In the genomic region with DNA sequence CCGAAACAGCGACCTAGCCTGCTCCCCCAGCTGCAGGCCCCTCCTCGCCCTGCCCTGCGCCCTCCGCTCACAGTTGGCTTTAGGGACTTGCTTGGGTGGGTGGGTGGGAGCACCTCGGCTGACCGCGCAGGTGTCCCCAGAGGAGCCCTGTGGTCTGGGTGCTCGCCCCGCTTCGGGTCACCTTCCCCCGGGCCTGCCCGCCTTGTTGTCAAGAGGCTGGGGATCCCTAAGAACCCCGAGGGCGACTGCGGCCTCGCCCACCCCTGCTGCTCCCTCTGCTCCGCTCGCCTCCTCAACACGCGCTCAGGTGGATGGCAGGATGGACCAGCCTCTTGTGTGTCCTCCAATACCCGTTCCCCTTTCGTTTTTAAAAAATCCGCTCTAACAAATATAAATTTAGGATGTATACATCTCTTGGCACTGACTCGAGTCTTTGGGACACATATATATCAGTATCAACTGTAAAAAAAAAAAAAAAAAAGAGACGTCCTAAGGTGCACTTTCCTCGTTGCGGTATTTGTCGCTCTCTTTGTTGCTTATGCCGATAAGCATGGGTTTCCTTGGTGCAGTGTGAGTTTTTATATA, we compare ENCODE assay signal across 8 mouse cellular contexts. TPM values are rescaled to one million over a fixed set of nuclear protein-coding genes. Genes with fewer than 3 reads are reported as not detected.
DNase-seq lines count a peak whose midpoint lies in the region; ATAC-seq and TF ChIP-seq lines count a peak whose summit lies in the region.
"Had no signal": no experiment of that assay in that cellular context is flagged by ENCODE, and none has a peak within 500 bp of the region (broad histone marks: within the 10 kb centered on the region; RNA-seq: fewer than 3 reads in every experiment).

No protein-coding gene starts in this region.

- H3K36me3 ChIP-seq in megakaryocyte, embryonic 14.5 days (replicated peaks; ENCODE audit: low read length) = no peaks in the 10 kb centered on the region
- H3K36me3 ChIP-seq in forebrain, embryonic 14.5 days (ENCODE audit: control insufficient read depth, insufficient read depth, low read length) = peaks cover 8% of the 10 kb centered on the region; the same call in 1 of the 2 replicates
- no peaks in the 10 kb centered on the region for H3K36me3 ChIP-seq in limb, embryonic 15.5 days
- no peaks in the 10 kb centered on the region for H3K36me3 ChIP-seq in stomach, postnatal 0 days (ENCODE audit: control insufficient read depth, insufficient read depth, low read length)

- H3K9me3 ChIP-seq in megakaryocyte, embryonic 14.5 days = 0 out of 2 replicates have a peak, but pooled peaks cover 5% of the 10 kb centered on the region
- no peaks in the 10 kb centered on the region for H3K9me3 ChIP-seq in forebrain, embryonic 14.5 days (replicated peaks; ENCODE audit: control insufficient read depth, low read length)
- no peaks in the 10 kb centered on the region for H3K9me3 ChIP-seq in limb, embryonic 15.5 days
- no peaks in the 10 kb centered on the region for H3K9me3 ChIP-seq in stomach, postnatal 0 days (ENCODE audit: control insufficient read depth, low read length)

- H3K4me1 ChIP-seq in megakaryocyte, embryonic 14.5 days = peaks cover 66% of the 10 kb centered on the region
- H3K4me1 ChIP-seq in forebrain, embryonic 14.5 days (ENCODE audit: control insufficient read depth, insufficient read depth, low read length) = 0 out of 2 replicates have a peak, but pooled peaks cover 3% of the 10 kb centered on the region
- peaks cover 47% of the 10 kb centered on the region for H3K4me1 ChIP-seq in limb, embryonic 15.5 days
- H3K4me1 ChIP-seq in stomach, postnatal 0 days (replicated peaks; ENCODE audit: control insufficient read depth, insufficient read depth) = no peaks in the 10 kb centered on the region; the same call in 1 of the 2 replicates

- H3K9ac ChIP-seq in forebrain, embryonic 14.5 days (ENCODE audit: low read length) = peak overlapping the region; percentile 90
- no peak overlapping the region for H3K9ac ChIP-seq in limb, embryonic 15.5 days
- no peak overlapping the region; the same call in 1 of the 2 replicates for H3K9ac ChIP-seq in stomach, postnatal 0 days (ENCODE audit: low read length)
- H3K9ac ChIP-seq: liver, embryonic 14.5 days had no signal

- peak overlapping the region; percentile 83 for H3K4me3 ChIP-seq in megakaryocyte, embryonic 14.5 days (replicated peaks)
- H3K4me3 ChIP-seq in forebrain, embryonic 14.5 days (ENCODE audit: low read depth, low read length) = peak overlapping the region; percentile 60
- peak overlapping the region; percentile 39 for H3K4me3 ChIP-seq in limb, embryonic 15.5 days
- H3K4me3 ChIP-seq in stomach, postnatal 0 days (ENCODE audit: low read depth, low read length) = peak overlapping the region; percentile 35

- peak; percentile 24 for DNase-seq in forebrain, embryonic 14.5 days (ENCODE audit: low spot score)
- peak; percentile 17 for DNase-seq in stomach, postnatal 0 days (ENCODE audit: low spot score)
- no peak for DNase-seq in layer of hippocampus, adult 9-11 months
- no peak for DNase-seq in Muller cell, postnatal 12 days (ENCODE audit: inconsistent ontology term)

- no peak for TF ChIP-seq EP300 in stomach, postnatal 0 days (optimal IDR thresholded peaks at IDR 0.05)

- TF ChIP-seq CTCF in stomach, postnatal 0 days (IDR thresholded peaks at IDR 0.05; ENCODE audit: low read depth) = no peak

- peak overlapping the region; percentile 81 for H3K4me2 ChIP-seq in forebrain, embryonic 14.5 days (ENCODE audit: low read length)
- peak overlapping the region; percentile 60 for H3K4me2 ChIP-seq in limb, embryonic 15.5 days
- peak overlapping the region; percentile 50; the same call in 1 of the 2 replicates for H3K4me2 ChIP-seq in stomach, postnatal 0 days (replicated peaks; ENCODE audit: low read depth)

- peak overlapping the region; percentile 83 for H3K27ac ChIP-seq in forebrain, embryonic 14.5 days (ENCODE audit: low read depth, low read length)
- H3K27ac ChIP-seq in limb, embryonic 15.5 days = no peak overlapping the region
- H3K27ac ChIP-seq in stomach, postnatal 0 days (replicated peaks) = no peak overlapping the region
- H3K27ac ChIP-seq: liver, embryonic 14.5 days had no signal

- no peak for ATAC-seq in megakaryocyte, adult 5-6 weeks (ENCODE audit: poor library complexity, severe bottlenecking)
- no peak for ATAC-seq in forebrain, embryonic 14.5 days
- no peak for ATAC-seq in limb, embryonic 15.5 days (ENCODE audit: insufficient number of reproducible peaks, low FRiP score, low TSS enrichment, low read depth)
- no peak for ATAC-seq in stomach, postnatal 0 days (ENCODE audit: low FRiP score, low TSS enrichment)

- H3K27me3 ChIP-seq in megakaryocyte, embryonic 14.5 days (replicated peaks) = peaks cover 99% of the 10 kb centered on the region
- H3K27me3 ChIP-seq in forebrain, embryonic 14.5 days (replicated peaks; ENCODE audit: control insufficient read depth, insufficient read depth, low read length) = peaks cover 61% of the 10 kb centered on the region
- peaks cover 98% of the 10 kb centered on the region for H3K27me3 ChIP-seq in limb, embryonic 15.5 days
- H3K27me3 ChIP-seq in stomach, postnatal 0 days (ENCODE audit: control insufficient read depth, insufficient read depth, low read length) = peaks cover 39% of the 10 kb centered on the region

- 2% methylated on average over 25 of the region's 30 CpGs for WGBS in forebrain, embryonic 14.5 days
- WGBS in limb, embryonic 15.5 days = 6% methylated on average over 28 of the region's 30 CpGs
- 7% methylated on average over 30 of the region's 30 CpGs for WGBS in stomach, postnatal 0 days

RNA-seq across cellular contexts. Expression of a gene that starts 4.9 kb away (rescaled TPM):
- polyA plus RNA-seq in megakaryocyte, embryonic 14.5 days (2012; ENCODE audit: insufficient read depth, low replicate concordance) = 0.67 and 4.9 TPM in 2 replicates
- 0.14 TPM in 1 of 2 replicates, not detected in the other for total RNA-seq in megakaryocyte, adult 5-6 weeks (2015)
- total RNA-seq in megakaryocyte, adult 5-6 weeks (2017) = not detected in 2 replicates
- polyA plus RNA-seq in forebrain, embryonic 14.5 days (2014; fragmentation: Nextera tagmentation; extraction: Ambion mirVana) = 4.1 and 5.9 TPM in 2 replicates
- 0.09 and 0.17 TPM in 2 replicates for polyA plus RNA-seq in limb, embryonic 15.5 days (2015; fragmentation: Nextera tagmentation; extraction: Ambion mirVana)
- polyA plus RNA-seq in stomach, postnatal 0 days (2015; fragmentation: Nextera tagmentation; extraction: Ambion mirVana) = 0.05 TPM in 1 of 2 replicates, not detected in the other

Comparison
In these comparisons a context has a peak if more than half of its experiments do, and no peak if none do; other contexts are left out.
1. DNase-seq: peak in forebrain, embryonic 14.5 days (single experiment) and stomach, postnatal 0 days (single experiment); none in layer of hippocampus, adult 9-11 months (single experiment) and Muller cell, postnatal 12 days (single experiment).
2. Peak in every context shown above with its lines, with median percentiles within 50 percentile points of each other: H3K4me3 ChIP-seq and H3K4me2 ChIP-seq.